Mouse (Mus musculus): ENCODE measurements around the gene Akr1c12. TPM values are rescaled to one million over a fixed set of nuclear protein-coding genes. Genes with fewer than 3 reads are reported as not detected.

Gene Akr1c12
- polyA plus RNA-seq (2017; shearing (Covaris generic)), result 8.6 TPM

GRCm38 (mm10) chr13:4279284-4279683 is at the start of gene Akr1c12:
Gene Akr1c12 (minus strand): TSS chr13:4279433.

GRCm38 (mm10) chr13:4228441-4228840 is 50.8 kb downstream of the Akr1c12 start, which contains the start of gene Akr1c19:
Gene Akr1c19 (plus strand): TSS chr13:4228700.

Other genes starting within 250 kb of the Akr1c12 start
- gene Akr1c14, start 230.4 kb downstream of the Akr1c12 start, polyA plus RNA-seq (2017; shearing (Covaris generic)), result not detected
- gene Akr1c18, start 128.8 kb downstream of the Akr1c12 start, polyA plus RNA-seq (2017; shearing (Covaris generic)), result 0.33 TPM
- 41.6 TPM for gene Akr1c13, start 88.3 kb downstream of the Akr1c12 start, polyA plus RNA-seq (2017; shearing (Covaris generic))
- gene Akr1c19, start 50.7 kb downstream of the Akr1c12 start, polyA plus RNA-seq (2017; shearing (Covaris generic)), result not detected
- gene Akr1c6, start 154.9 kb upstream of the Akr1c12 start, polyA plus RNA-seq (2017; shearing (Covaris generic)), result not detected
- not detected for gene Akr1c20, start 243.9 kb upstream of the Akr1c12 start, polyA plus RNA-seq (2017; shearing (Covaris generic))

Measured in CD4-positive, CD25-positive, alpha-beta regulatory T cell, adult 9 weeks (primary cell).